Mouse (Mus musculus) lung, postnatal 25 days (tissue): ENCODE measurements around the gene Drd3.

Experiments
- DNase-seq: peaks from one replicate; pipeline ENCODE4 v3.0.0; 2022; ENCODE audit warnings: low spot score

Gene Drd3

DNA sequence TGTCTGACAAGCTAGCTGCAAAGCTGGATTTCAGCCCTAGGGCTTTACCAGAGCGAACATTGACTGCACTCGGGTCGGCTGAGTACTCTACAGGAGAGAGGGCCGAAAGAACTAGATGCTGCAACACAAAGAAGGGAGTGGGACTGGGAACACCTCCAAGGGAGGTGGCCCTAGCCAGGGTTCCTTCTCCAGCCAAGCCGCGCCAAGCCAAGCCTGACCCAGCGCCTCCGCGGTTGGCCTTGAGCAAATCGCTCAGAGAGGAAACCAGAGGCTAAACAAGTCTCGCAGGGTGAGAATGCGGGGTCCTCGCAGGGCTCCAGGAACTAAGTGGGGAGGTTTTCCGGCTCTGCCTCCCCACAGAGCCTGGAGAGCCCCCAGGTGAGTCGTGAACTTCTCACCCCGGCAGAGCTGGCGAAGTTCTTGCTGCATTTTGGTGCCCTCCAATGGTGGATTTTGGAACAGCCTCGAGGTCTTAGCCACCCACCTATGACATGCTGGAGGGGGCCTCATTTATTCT, 48.0 kb downstream of the Drd3 start:
- peak; percentile 74 for DNase-seq

DNA sequence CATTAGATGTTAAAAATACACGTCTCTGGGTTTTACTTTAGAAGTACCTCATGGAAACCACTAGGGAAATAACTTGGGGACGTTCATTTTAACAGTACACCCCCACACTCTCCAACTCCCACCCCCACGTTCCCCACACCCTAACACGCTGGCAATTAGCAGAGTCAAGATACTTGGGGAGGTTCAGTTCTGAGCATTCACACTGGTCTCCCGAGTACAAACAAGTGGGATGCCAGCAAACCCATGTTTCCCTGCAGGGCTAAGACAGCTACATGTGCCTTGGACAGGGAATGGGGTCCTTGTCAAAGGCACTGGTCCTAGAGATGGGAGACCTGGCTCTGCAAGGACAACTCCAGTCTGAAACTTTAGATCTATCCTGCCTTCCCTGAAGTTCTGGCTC, 48.6 kb downstream of the Drd3 start:
- DNase-seq = no peak

- DNase-seq = no peak
Observed at GRCm38 (mm10) chr16:43804364-43804763, 50.5 kb downstream of the Drd3 start.

- no peak for DNase-seq
Observed at GRCm38 (mm10) chr16:43807048-43807447, 53.2 kb downstream of the Drd3 start.

DNA sequence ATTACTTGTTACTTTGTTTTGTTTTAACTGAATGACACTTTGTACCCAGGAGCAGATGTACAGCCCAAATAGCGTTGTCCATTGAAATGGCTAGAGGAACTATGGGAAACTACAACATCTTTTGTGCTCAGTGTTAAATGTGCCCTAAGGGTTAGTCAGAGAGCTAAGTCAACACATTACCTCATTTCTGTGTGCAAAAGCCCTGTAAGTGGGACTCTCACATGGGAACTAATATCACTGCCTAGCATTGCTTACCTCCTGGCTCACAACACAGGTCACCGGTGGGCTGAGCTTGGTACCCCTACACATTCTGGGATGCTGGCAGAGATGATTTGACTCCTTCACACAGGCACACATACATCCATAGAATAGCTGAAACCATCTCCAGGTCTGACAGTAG, 55.6 kb downstream of the Drd3 start:
- DNase-seq = no peak

- no peak for DNase-seq
Observed at GRCm38 (mm10) chr16:43811402-43811801, 57.6 kb downstream of the Drd3 start.

GRCm38 (mm10) chr16:43814644-43815043, 60.8 kb downstream of the Drd3 start:
- no peak for DNase-seq

- no peak for DNase-seq
Observed at GRCm38 (mm10) chr16:43816321-43816720, 62.5 kb downstream of the Drd3 start.

GRCm38 (mm10) chr16:43818404-43818803, 64.6 kb downstream of the Drd3 start:
- DNase-seq = no peak

GRCm38 (mm10) chr16:43827492-43827891, 73.7 kb downstream of the Drd3 start:
- no peak for DNase-seq

- DNase-seq = no peak
Observed at GRCm38 (mm10) chr16:43831957-43832356, 78.1 kb downstream of the Drd3 start.

DNA sequence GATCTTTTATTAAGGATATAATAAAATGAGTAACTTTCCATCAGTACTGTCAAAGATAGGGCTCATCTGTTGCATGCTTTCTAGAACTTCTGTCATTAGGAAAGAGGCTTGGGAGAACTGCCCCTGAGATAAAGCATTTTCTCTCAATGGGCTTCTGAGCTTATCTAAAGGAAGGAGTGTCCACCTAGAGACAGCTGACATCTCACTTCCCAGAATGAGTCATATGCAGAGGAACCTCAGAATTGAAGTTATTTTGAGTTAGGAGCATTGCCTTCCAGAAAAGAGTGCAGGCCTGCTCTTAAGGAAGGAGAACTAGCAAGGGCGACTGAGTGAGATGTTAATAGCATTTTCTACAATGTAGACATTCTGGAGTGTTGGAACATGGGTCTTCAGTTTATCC, 87.4 kb downstream of the Drd3 start:
- no peak for DNase-seq

DNA sequence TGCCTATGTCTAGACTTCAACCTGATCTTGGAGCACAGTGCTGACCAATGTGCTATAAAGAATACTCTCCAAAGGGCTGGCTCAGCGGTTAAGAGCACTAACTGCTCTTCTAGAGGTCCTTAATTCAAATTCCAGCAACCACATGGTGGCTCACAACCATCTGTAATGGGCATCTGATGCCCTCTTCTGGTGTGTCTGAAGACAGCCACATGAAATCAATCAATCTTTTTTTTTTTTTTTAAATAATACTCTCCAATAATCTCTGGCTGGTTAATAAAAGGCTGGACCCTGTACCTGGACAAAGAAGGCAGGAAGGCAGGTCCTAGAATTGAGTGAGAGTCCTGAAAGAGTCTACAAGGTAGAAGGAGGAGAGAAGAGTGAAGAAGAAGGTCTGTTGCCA, 96.0 kb downstream of the Drd3 start:
- no peak for DNase-seq

DNA sequence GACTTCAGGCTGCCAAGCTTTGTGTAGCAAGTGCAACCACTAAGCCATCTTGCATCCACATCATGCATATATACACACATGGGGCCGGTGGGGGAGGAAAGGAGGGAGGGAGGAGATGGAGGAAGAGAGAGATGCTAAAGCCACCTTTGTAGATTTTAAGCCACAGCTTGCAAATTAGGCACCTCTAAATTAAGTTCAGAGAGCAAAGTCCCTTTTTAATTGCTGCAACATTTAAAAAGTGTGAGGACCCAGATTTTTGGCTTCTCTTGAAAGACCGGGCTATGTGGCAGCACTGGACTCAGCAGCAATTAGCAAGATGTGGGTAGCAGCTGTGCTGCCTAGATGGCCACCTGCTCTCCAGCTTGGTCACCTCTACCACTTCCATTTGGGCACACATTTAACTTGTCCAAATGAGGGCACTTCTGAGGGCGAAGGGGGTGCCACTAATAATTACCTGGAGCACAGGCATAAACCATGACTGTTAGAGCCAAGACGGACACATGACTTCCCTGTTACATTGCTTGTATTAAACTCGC, 105.2 kb downstream of the Drd3 start:
- no peak for DNase-seq

DNA sequence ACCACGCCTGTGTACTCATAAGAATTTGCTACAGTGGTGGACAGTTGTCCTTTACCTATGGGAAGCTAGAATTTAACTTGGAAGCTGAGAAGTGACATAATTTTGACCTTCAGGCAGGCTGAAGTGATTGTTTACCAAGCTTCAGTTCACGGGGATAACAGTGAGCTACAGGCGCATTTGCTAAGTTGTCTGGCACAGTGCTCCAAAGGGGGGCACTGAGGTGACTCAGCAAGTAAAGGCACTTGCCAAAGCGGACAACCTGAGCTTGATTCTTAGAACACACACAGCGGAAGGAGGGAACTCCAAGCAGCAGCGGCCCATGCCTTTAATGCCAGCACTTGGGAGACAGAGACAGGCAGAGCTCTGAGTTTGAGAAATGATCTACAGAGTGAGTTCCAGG, 106.8 kb downstream of the Drd3 start:
- DNase-seq = no peak

DNA sequence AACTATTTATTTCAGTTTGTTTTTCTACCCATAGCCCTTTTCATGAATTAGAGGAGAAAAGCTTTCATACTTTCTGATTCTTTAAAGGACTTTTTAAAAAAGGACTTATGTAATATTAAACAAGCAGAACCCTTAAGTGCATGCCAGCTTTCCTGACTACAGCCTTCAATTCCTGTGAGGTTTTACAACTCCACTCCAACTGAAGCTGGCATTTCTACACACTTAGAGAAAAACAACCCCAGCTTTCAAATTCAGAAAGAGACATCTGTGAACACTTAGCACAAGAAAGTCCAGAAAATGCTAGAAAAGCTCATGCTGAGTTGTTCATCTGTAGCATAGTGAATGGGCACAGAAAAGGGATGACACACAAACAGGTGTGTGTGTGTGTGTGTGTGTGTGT, 116.0 kb downstream of the Drd3 start:
- no peak for DNase-seq

DNA sequence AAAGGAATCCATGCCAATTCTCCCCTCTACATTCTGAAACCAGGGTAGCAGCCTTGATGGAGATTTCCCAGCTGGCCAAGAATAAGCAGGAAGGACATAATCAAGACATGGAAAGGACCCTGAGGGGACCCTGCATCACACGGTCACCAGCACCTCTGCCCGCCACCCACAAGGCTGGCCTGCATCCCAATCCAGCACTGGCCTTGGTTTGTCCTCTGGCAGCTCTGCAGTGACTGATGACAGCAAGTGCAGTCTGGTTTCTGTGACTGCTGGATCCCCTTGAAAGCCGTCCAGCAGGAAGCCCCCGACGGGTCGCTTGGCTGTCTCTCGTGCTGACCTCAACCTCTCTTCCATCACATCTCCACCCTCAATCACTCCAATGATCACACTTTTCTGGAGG, 117.6 kb downstream of the Drd3 start:
- no peak for DNase-seq
